Mouse (Mus musculus) erythroblast, adult 5-6 weeks (primary cell): ENCODE results near the gene Iqcf1. TPM values are rescaled to one million over a fixed set of nuclear protein-coding genes. Genes with fewer than 3 reads are reported as not detected.

Experiments used
- total RNA-seq, 2 experiments: library from RNA; stranded (forward) in 1 of 2; stranded (reverse) in 1 of 2; fragments of 150-400 nt in 1 of 2; fragments of 200-764, 138-1000 nt in 1 of 2; gene quantifications; 2 replicates each; pipeline versions ENCODE4 v1.2.3 to v1.2.4; 2015 to 2017; ENCODE audit warnings: low replicate concordance in 2 of 2

Iqcf1 gene
- total RNA-seq, 2 experiments from 2014 or later = not detected

Other genes starting within 250 kb of the Iqcf1 start
- gene Poc1a, start 218.9 kb upstream of the Iqcf1 start, total RNA-seq (2015; ENCODE audit: low replicate concordance) = 3.5 and 4.4 TPM in 2 replicates
- gene Poc1a, start 218.9 kb upstream of the Iqcf1 start, total RNA-seq (2017; ENCODE audit: low replicate concordance) = 5.0 and 10.6 TPM in 2 replicates
- 17.5 and 19.9 TPM in 2 replicates for gene Dusp7, start 131.3 kb upstream of the Iqcf1 start, total RNA-seq (2015; ENCODE audit: low replicate concordance)
- 3.3 and 4.3 TPM in 2 replicates for gene Dusp7, start 131.3 kb upstream of the Iqcf1 start, total RNA-seq (2017; ENCODE audit: low replicate concordance)
- gene Rpl29, start 70.5 kb upstream of the Iqcf1 start, total RNA-seq (2015; ENCODE audit: low replicate concordance) = 553 and 845 TPM in 2 replicates
- gene Rpl29, start 70.5 kb upstream of the Iqcf1 start, total RNA-seq (2017; ENCODE audit: low replicate concordance) = 192 and 282 TPM in 2 replicates
- 0.77 and 4.2 TPM in 2 replicates for gene Acy1, start 61.6 kb upstream of the Iqcf1 start, total RNA-seq (2015; ENCODE audit: low replicate concordance)
- gene Acy1, start 61.6 kb upstream of the Iqcf1 start, total RNA-seq (2017; ENCODE audit: low replicate concordance) = 4.5 and 7.4 TPM in 2 replicates
- gene Abhd14b, start 52.5 kb upstream of the Iqcf1 start, total RNA-seq (2015; ENCODE audit: low replicate concordance) = 2.5 TPM in 1 of 2 replicates, not detected in the other
- 0.26 TPM in 1 of 2 replicates, not detected in the other for gene Abhd14b, start 52.5 kb upstream of the Iqcf1 start, total RNA-seq (2017; ENCODE audit: low replicate concordance)
- gene Abhd14a, start 52.3 kb upstream of the Iqcf1 start, total RNA-seq (2015; ENCODE audit: low replicate concordance) = 0.77 and 7.3 TPM in 2 replicates
- gene Abhd14a, start 52.3 kb upstream of the Iqcf1 start, total RNA-seq (2017; ENCODE audit: low replicate concordance) = 0.84 and 3.2 TPM in 2 replicates
- not detected in 2 replicates for gene Pcbp4, start 46.7 kb upstream of the Iqcf1 start, total RNA-seq (2015; ENCODE audit: low replicate concordance)
- gene Pcbp4, start 46.7 kb upstream of the Iqcf1 start, total RNA-seq (2017; ENCODE audit: low replicate concordance) = not detected in 2 replicates
- gene Gpr62, start 34.0 kb upstream of the Iqcf1 start, total RNA-seq (2015; ENCODE audit: low replicate concordance) = not detected in 2 replicates
- gene Gpr62, start 34.0 kb upstream of the Iqcf1 start, total RNA-seq (2017; ENCODE audit: low replicate concordance) = not detected in 2 replicates
- 3.5 and 4.6 TPM in 2 replicates for gene Rrp9, start 24.0 kb upstream of the Iqcf1 start, total RNA-seq (2015; ENCODE audit: low replicate concordance)
- gene Rrp9, start 24.0 kb upstream of the Iqcf1 start, total RNA-seq (2017; ENCODE audit: low replicate concordance) = 5.7 and 6.4 TPM in 2 replicates
- 1.7 and 7.3 TPM in 2 replicates for gene Parp3, start 23.0 kb upstream of the Iqcf1 start, total RNA-seq (2015; ENCODE audit: low replicate concordance)
- gene Parp3, start 23.0 kb upstream of the Iqcf1 start, total RNA-seq (2017; ENCODE audit: low replicate concordance) = 1.4 and 7.4 TPM in 2 replicates
- not detected in 2 replicates for gene Iqcf5, start 14.6 kb downstream of the Iqcf1 start, total RNA-seq (2015; ENCODE audit: low replicate concordance)
- gene Iqcf5, start 14.6 kb downstream of the Iqcf1 start, total RNA-seq (2017; ENCODE audit: low replicate concordance) = not detected in 2 replicates
- gene Iqcf3, start 61.7 kb downstream of the Iqcf1 start, total RNA-seq (2015; ENCODE audit: low replicate concordance) = not detected in 2 replicates
- not detected in 2 replicates for gene Iqcf3, start 61.7 kb downstream of the Iqcf1 start, total RNA-seq (2017; ENCODE audit: low replicate concordance)
- not detected in 2 replicates for gene Iqcf4, start 71.0 kb downstream of the Iqcf1 start, total RNA-seq (2015; ENCODE audit: low replicate concordance)
- not detected in 2 replicates for gene Iqcf4, start 71.0 kb downstream of the Iqcf1 start, total RNA-seq (2017; ENCODE audit: low replicate concordance)
- not detected in 2 replicates for gene Iqcf6, start 126.6 kb downstream of the Iqcf1 start, total RNA-seq (2015; ENCODE audit: low replicate concordance)
- gene Iqcf6, start 126.6 kb downstream of the Iqcf1 start, total RNA-seq (2017; ENCODE audit: low replicate concordance) = not detected in 2 replicates
- not detected in 2 replicates for gene Grm2, start 156.1 kb downstream of the Iqcf1 start, total RNA-seq (2015; ENCODE audit: low replicate concordance)
- not detected in 2 replicates for gene Grm2, start 156.1 kb downstream of the Iqcf1 start, total RNA-seq (2017; ENCODE audit: low replicate concordance)
- 1.9 and 9.0 TPM in 2 replicates for gene Tex264, start 186.0 kb downstream of the Iqcf1 start, total RNA-seq (2015; ENCODE audit: low replicate concordance)
- gene Tex264, start 186.0 kb downstream of the Iqcf1 start, total RNA-seq (2017; ENCODE audit: low replicate concordance) = 8.8 and 10.9 TPM in 2 replicates